Mouse (Mus musculus) T-helper 17 cell (primary cell): ENCODE measurements at regions not wholly inside any gene's neighbourhood (a gene's known extent, or its start where the extent isn't known, plus 50 kb on each side); places are given as distances from the start of the nearest gene placed in this dataset.

ENCODE experiments used
- in situ Hi-C, 2 experiments: fragments of 300-600 bp; cut with MboI, MseI; formaldehyde crosslinking; loops; 1 replicate in 1 of 2; 2 replicates in 1 of 2; pipeline ENCODE4 v1.15.1; 2025; ENCODE audit warnings: high pct_unique_total_duplicates in 2 of 2

DNA sequence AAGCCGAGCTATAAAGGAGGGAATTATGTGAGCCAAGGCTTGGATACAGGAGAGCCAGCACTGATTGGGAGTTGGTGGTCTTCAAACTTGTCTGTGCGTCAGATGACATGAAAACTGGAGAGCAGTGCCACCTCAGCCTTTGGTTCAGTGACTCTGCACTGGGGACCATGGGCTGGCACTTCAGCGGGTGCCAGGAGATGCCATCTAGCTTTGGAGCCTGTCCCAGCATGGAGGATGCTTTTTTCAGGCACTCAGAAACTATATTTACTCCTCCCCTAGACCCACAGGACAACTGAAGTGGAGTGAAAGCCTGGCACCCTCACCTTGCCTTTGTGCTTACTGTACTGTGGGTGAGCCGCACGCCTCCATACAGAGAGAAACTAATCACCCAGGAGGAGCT is 142.5 kb upstream of the Zmiz1 start:
- in situ Hi-C loops: no loop called here

DNA sequence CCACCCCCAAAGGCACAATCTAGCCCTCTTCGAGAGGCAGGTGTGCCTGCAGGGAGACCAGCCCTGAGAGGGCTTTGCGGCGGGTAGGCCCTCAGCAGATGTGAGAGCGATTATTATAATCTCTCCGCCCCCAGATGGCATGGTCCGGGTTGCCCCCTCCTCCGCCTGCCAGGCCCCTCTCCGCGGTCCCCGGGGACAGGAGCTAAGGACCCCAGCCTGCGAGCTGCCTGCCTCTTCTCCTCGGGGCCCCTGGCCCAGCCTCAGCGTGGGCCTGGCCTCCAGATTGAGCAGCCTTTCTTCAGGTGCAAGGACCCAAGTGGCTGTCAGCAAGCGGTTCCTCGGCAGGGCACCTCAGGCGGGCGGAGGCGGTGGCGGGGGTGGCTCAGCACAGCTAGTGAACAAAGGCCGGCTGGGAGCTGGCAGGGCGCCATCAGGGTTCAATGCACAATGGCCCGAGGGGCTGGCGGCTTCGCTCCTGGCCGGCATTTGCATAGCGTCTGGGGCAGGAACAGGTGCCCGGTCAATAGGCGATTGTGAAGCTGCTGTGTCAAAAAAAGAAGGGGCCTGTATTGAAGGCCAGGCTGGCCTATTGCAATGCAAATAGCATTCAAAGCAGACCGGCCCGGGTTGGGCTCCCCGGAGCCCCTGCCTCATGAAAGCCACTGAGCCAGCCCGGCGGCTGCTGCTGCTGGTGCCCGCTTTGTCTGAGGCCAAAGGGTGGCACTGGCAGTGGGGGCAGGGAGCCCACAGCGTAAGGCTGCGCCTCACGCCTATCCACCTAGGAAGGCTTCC is 141.1 kb upstream of the Zmiz1 start:
- in situ Hi-C loops: no loop called here

DNA sequence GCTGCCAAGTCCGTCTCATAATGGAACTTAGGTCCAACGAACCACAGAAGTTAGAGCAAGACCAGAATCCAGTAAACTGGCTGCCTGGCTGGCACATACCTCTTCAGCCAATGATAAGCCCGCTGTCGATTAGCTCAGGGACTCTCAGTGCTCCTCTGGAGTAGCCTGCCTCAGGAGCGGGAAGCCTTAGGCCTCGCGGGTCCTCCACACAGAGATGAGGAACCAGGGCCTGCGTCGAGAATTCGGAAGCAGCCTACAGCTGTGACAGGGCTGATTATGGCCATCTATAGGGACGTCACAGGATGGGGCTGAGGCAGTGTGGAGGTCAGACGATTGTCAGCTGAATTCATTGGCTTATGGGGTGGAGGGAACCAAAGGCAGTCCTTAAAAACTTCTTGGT is 140.1 kb upstream of the Zmiz1 start:
- in situ Hi-C loops: no loop called here

DNA sequence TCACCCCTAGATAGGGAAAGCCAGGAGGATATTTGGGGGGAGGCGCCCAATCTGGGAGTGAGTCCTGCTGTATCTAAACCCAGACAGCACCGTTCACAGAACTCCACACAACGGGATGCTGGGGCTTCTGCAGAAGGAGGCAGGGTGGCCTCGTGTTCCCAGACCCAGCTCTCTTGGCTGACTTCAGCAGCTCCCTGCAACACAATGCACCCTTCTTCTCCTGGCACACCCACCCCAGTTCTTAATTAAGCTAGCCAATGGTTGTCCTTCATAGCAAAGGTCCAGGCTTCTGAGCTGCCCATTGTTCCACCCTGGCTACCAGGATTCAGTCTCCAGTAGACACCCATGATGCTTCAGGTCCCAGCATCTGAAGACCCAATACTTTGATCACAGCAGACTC is 138.8 kb upstream of the Zmiz1 start:
- in situ Hi-C loops: loop anchor here (10.0 kb wide), 2 partner anchors 1105 to 1765 kb away; no protein-coding TSS in a partner anchor

DNA sequence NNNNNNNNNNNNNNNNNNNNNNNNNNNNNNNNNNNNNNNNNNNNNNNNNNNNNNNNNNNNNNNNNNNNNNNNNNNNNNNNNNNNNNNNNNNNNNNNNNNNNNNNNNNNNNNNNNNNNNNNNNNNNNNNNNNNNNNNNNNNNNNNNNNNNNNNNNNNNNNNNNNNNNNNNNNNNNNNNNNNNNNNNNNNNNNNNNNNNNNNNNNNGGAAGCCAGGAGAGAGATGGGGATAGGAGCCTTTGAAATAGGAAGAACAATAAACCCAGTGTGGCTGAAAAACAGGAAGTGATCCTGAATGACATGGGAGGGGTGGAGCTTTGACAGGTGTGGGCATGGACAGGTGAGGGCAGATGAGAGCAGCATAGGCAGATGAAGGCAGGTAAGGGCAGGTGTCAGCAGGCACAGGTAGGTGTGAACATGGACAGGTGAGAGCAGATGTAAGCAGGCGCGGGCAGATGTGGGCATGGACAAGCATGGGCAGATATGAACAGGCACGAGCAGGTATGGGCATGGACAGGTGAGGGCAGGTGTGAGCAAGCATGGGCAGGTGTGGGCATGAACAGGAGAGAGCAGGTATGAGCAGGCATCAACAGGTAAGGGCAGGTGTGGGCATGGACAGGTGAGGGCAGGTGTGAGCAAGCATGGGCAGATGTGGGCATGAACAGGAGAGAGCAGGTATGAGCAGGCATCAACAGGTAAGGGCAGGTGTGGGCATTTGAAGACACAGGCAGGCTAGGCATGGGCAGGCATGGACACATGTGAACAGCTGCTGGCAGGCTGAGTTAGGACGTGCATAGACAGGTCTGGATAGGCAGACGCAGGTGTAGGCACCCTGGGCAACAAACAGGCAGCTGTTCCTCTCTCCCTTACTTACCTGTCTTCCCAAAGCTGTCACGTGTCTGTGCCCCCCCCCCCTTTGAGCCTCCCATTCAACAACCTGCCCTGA is 135.2 kb upstream of the Zmiz1 start:
- in situ Hi-C loops: loop anchor here (10.0 kb wide), 2 partner anchors 1109 to 1769 kb away; no protein-coding TSS in a partner anchor

DNA sequence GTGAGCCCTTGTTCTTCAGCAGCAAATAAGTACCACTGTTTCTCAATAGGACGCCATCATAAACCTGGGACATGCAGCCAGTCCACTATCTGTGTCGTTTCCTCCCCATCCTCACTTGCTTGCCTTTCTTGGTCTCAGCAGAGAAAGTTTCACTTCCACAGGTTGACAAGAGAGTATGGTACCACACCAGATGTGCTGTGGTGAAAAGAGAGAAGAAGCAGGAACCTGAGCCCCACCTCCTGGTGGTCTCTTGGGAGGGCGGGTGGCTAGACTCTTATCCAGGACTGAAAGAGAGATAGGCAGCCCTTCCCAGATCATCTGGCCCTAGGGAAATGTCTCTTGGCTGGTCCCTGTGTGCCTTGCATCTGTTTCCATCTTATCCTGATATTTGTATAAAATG is 133.1 kb upstream of the Zmiz1 start:
- in situ Hi-C loops: loop anchor here (10.0 kb wide), 2 partner anchors 1111 to 1771 kb away; no protein-coding TSS in a partner anchor

DNA sequence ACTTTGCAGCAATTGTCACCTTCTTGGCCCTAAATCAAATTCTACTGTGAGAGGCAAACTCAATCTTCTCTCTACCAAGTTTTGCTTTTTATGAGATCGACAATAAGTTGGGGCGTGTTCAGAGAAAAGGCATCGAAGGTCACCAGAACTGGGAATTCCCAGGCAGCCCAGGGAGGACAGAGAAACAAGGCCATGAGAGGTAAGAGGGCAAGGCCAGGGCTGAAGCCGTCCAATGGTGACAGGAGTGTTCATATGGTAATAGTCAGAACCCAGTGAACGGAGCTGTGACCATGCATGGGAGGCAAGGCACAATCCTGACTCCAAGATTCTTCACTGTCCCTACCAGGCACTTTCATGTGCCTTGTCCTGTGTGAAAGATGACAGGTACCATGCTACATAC is 130.8 kb upstream of the Zmiz1 start:
- in situ Hi-C loops: loop anchor here (10.0 kb wide), 2 partner anchors 1113 to 1773 kb away; no protein-coding TSS in a partner anchor

DNA sequence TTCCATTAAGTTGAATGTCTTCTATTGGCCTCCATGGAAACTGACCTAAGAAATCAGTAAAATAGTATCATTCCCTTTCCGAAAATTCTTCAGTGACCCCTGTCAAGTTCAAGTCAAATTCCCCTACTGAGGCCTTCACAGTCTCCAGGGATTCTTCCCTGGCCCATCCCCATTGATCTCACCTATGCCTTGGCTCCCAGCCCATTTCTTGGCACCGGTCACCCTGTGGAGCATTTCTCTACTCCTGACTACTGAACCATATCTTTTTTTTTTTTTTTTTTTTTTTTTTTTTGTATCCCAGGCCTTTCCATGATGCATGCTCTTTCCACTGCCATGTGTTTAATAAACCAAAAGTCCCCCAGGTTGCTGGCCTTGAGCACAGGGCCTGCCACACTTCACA is 124.8 kb upstream of the Zmiz1 start:
- in situ Hi-C loops: no loop called here

DNA sequence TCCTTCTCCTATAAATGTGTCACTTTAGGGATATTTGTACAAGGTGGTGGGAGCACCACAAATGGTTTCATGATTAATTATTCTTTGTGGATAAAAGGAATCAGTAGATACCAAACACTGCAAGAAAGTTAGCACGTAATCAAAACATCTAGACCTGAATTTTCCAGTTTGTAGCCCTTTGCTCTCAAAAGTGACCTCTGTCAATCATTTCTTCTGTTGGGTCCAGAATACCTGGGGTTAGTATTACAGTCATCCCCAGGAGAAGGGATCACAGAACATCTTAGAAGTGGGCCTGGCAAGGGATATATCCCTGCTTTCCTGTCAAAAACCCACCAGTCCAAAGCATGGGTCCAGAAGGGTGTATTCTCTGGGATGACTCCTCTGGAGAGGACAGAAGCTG is 122.1 kb upstream of the Zmiz1 start:
- in situ Hi-C loops: no loop called here

DNA sequence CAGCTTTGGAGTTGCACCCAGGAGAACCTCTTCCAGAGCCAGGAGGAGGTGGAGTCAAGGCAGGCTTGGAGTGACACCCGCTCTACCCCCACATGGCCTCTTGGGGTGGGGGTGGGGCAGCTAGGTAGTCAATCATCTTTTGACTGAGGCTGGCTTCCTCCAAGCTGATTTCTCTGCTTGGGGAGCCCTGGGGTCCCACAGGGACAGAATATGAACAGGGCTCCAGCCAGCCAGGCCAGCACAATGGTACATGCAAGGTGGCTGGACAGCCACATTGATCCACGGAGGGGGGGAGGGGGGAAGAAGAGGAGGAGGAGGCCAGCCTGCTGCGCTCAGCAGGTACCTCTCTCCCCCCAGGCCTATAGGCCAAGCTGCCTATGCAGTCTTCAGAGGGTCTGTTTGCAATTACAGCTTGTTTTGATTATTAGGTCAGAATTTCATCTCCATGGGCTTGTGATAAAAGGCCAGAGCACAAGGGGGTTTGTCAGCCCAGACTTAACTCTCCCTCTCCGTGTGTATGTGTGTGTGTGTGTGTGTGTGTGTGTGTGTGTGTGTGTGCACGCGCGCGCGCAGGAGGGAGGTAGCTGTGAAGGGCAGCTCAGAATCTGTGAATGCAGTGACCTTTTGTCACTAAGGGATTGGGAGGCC is 120.5 kb upstream of the Zmiz1 start:
- in situ Hi-C loops: no loop called here

DNA sequence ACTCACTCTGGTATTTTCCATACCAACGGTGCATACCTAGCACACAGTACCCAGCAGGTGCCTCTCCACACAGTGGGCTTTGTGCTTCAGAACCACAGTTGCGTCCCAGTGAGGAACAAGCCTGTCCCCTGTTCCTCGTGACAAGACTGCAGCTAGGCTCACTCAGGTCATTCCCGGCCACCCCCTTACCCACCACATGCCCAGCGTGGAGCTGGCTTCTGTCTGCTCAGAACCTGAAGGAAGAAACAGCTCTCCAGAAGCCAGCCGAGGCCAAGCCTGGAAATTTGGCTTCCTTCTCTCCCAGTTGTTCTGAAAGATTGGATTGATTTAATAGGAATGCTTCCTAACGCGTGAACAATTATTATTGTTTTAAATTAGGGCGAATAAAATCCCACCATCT is 118.1 kb upstream of the Zmiz1 start:
- in situ Hi-C loops: no loop called here

DNA sequence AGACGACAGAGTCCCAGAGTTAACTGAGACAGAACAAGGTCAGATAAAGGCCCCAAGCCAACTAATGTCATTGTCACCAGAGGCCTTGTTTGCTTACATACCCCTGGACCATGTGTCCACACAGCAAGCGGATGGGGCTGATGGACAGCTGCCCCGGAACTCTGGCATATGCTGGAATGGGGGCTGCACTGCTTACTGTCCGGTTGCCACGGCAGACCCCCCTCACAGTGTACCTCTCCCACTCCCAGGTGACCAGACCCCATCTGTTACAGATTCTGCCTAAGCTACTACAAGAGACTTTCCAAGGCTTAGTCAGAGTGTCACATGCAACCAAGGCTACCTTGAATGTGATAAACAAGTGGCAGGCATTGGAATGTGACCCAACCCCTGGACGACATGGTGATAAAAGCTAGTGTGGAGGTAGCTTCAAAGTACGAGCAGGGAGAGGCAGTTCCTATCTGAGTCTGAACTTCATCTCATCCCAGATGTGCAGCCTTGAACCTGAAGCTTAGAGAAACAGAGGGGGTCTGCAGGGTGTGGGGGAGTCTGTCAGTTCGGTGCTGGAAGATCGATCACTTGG is 117.0 kb upstream of the Zmiz1 start:
- in situ Hi-C loops: no loop called here

DNA sequence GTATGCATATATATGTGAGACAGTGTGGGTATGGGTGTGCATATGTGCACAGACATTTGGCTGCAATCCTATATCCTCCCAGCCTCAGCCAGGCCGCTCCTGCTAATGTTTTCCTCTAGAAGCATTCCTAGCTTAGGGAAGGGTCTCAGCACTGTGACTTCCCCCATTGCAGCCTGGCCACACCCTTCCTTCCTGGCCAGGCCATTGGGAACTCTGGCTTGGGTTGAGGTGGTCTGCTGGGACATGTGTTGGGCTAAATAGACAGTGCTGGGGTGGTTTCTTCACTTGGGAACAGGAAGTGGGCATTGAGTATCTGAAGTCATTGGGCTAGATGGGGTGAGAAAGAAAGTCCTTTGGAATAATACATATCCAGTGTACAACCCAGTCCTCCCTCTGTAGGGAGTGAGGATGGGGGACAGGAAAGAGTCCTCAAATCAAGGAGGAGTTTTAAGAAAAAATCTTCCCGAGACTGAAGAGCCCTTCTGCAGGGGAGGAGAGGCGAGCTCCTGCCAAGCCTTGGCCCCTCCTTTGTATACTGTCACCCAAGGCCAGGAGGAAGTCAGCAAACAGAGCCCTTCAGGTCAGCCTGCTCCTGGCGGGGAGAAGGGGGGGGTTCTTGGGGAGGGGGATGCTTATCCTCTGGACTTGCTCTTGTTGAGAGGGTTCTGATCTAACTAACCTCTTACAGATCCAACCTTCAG is 116.0 kb upstream of the Zmiz1 start:
- in situ Hi-C loops: no loop called here

DNA sequence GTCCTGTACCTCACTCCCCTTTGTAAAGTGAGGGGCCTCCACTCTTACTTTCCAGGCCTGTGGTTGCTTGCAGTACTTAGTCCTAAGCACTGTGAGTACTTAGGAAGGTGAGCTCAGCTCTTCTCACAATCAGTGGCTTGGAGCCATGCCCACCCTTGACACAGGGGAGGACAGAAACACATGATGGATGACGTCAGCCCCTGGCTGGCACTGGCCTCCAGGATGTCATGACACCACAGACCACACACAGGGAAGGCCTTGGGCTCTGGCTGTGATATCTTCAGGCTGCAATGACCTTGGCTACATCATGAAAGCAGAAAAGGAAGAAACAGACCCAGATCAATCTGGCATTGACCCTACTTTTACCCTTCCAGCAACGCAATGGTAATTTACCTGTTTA is 113.0 kb upstream of the Zmiz1 start:
- in situ Hi-C loops: no loop called here

DNA sequence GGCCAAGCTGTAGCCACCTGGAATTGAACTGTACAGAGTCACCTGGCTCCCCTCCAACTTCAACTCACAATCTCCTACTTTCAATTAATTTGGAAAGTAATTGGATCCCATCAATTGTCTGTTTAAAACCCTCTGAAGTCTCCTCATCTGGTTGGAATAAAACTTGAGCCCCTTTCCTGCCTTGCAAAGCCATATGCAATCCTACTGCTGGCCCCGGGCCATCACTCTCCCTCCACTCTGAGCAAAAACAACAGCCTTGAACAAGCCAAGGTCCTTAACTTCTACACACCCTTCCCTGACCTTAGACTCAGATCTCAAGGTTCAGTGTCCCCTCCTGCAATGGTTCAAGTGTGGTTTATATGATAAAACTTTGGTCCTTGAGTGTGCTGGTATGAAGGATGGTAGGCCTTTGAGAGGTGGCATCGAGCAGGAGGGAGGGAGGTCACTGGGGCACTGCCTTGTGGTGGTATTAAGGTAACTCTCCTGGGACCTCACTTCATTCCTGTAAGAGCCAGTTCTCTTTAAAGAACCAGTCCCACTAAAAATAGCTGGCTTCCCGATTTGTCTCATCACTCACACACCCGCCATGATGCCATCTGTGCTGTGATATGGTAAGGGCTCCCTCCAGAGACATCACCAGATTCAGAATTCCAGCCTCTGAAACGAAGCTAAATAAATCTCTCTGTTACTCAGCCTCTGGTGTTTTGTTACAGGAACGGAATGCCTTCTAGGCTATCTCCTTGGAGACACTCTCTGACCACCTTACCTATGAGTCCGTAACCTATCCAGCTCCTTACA is 112.0 kb upstream of the Zmiz1 start:
- in situ Hi-C loops: no loop called here

DNA sequence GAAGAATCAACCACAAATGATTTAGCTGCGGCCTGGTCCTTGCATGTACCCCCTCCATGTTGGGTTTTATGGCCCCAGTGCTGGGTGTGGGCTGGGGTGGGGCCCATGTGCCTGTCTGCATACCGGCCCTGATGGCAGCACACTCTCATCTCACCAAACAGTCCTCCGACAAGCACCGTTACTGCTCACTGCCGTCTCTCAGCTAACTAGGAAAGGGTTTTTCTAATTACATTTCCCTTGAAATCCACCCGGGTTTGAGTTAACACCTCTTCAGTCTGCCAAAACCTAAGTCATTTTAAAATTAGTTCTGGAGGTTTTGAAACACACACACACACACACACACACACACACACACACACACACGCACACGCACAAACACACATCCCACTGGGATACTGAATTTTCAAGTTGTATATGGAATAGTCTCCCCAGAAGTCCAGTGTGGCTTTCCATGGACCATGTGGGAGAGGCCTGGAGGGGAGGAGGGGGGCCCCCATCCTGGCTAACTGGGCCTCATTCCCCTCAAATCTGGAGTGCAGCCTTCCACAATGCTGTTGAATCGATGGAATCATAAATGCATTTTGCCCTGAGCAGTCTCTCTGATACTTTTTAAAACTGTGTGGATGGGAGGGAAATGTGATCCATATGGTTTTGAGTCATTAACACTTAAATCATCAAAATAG is 108.6 kb upstream of the Zmiz1 start:
- in situ Hi-C loops: no loop called here

DNA sequence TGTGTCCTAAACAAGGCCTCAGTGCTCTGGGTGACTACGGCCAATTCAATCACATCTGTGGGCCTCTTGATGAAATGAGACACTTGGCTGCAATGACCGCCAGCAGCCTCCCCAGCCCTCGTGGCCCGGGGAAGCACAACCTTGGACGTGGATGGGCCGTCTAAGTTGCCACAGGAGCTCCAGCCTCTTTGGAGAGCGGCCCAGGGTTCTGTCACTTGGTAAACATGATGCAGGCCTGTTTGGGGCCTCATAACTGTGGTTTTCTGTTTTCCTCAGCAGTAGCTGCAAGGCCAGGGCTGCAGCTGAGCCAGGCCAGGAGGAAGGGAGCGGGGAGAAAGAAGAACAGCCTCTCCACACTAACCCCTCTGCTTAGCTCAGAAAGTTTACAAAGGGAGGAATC is 105.2 kb upstream of the Zmiz1 start:
- in situ Hi-C loops: no loop called here

DNA sequence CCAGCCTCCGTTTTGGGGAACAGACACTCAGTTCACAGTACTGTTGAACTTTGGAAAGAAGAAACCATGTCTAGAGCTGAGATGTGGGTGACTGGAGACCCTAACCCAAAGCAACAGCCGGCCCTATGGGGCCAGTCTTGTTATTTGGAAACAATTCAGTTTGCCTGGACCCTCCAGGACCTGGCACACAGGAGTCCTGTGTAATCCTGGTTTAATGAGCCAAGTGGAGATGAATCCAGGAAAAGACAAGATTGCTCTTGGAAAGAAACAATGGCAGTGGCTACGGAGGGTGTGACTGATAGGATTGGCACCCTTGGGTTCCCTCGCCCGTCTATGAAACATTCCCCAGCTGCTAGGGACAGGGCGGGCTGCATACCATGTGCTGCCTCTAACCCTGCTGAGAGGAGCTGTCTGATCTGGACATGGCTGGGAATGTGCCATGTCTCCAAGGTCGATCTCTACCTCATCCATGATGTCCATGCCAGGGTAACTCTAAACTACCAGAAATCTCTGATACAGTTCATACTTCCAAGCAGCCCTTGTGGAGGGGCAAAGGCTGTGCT is 104.6 kb upstream of the Zmiz1 start:
- in situ Hi-C loops: no loop called here

DNA sequence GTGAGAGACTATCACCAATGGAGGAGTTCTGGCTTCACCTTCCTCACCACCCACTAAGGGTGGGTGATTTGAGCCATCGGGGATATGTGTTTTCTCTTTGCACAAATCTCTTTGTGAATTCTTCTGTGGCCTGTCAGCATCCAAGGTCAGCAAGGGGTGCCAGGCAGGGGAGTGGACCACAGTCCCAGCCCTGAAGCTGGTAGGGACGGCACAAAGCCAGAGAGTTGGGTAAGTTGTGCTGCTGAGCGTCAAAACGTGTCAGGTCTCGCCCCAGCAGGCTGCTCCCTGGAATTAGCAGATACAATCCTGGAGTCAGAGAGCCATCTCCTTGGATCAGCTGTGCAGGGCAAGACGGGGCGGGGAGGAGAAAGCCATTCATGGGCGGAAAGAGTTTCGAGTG is 101.2 kb upstream of the Zmiz1 start:
- in situ Hi-C loops: no loop called here
